Mouse (Mus musculus) cerebellum, adult 2 months (tissue): ENCODE data around the gene Fam118a.
A peak's percentile ranks its signal among the peaks of the same experiment; 100 is the strongest.

Experiments
- CTCF ChIP-seq: fragments of 200-500 bp; IDR thresholded peaks from 2 replicates; pipeline ENCODE4 v1.5.1; 2011; ENCODE audit warnings: low read depth, mild to moderate bottlenecking, control low read depth, low read length, moderate library complexity, borderline replicate concordance; ENCODE audit not compliant: insufficient read depth
- POLR2A ChIP-seq: fragments of 200-500 bp; IDR thresholded peaks from 2 replicates; pipeline ENCODE4 v1.6.1; 2011; ENCODE audit warnings: low read length, control low read depth, borderline replicate concordance; ENCODE audit not compliant: insufficient read depth

- no peak for TF ChIP-seq POLR2A
- TF ChIP-seq CTCF = peak; percentile 47; the same call in 1 of the 2 replicates
Measured at GRCm38 (mm10) chr15:85070561-85070960, 41.8 kb downstream of the Fam118a start.
